Mouse (Mus musculus) hindbrain, embryonic 15.5 days (tissue): Measurements from ENCODE around the gene Ism1. TPM values are rescaled to one million over a fixed set of nuclear protein-coding genes. Genes with fewer than 3 reads are reported as not detected.

Experiments
- ATAC-seq: fragments of 200-750 bp; cut with Nextera tagmentation; 2 replicates; pipeline ENCODE4 v1.8.0; 2017; ENCODE audit warnings: low read depth, moderate number of reproducible peaks, moderate TSS enrichment; ENCODE audit not compliant: low FRiP score
- H3K27ac ChIP-seq: fragments of 300-500 bp; sonication (generic); replicated peaks from 2 replicates; pipeline ENCODE4 v1.5.1; 2015; ENCODE audit warnings: mild to moderate bottlenecking, inconsistent platforms
- H3K27me3 ChIP-seq: fragments of 300-500 bp; sonication (generic); 2 replicates; pipeline ENCODE4 v1.6.1; 2015; ENCODE audit warnings: control low read depth, inconsistent platforms
- H3K36me3 ChIP-seq: fragments of 300-500 bp; sonication (generic); 2 replicates; pipeline ENCODE4 v1.6.1; 2015; ENCODE audit warnings: control low read depth, inconsistent platforms
- H3K4me1 ChIP-seq: fragments of 300-500 bp; sonication (generic); replicated peaks from 2 replicates; pipeline ENCODE4 v1.6.1; 2015; ENCODE audit warnings: control low read depth, inconsistent platforms
- H3K4me2 ChIP-seq: fragments of 300-500 bp; sonication (generic); 2 replicates; pipeline ENCODE4 v1.6.1; 2015; ENCODE audit warnings: moderate library complexity, mild to moderate bottlenecking, inconsistent platforms
- H3K4me3 ChIP-seq: fragments of 300-500 bp; sonication (generic); 2 replicates; pipeline ENCODE4 v1.5.1; 2015; ENCODE audit warnings: mild to moderate bottlenecking, inconsistent platforms
- H3K9ac ChIP-seq: fragments of 300-500 bp; sonication (generic); 2 replicates; pipeline ENCODE4 v1.6.1; 2015; ENCODE audit warnings: inconsistent platforms
- H3K9me3 ChIP-seq: fragments of 300-500 bp; sonication (generic); 2 replicates; pipeline ENCODE4 v1.6.1; 2016; ENCODE audit warnings: control low read depth, inconsistent platforms
- WGBS: fragments of 180-500 bp; shearing (Covaris S2); methylation state at CpG from one replicate; pipeline ENCODE4 v1.1.7; 2015; 5-methylcytosine and 5-hydroxymethylcytosine counted together
- polyA plus RNA-seq: library from polyadenylated mRNA; unstranded; fragments of >200 nt; fragmentation: Nextera tagmentation; extraction: Ambion mirVana; gene quantifications from 2 replicates; pipeline ENCODE4 v1.2.1, GENCODE M21; 2015

The Ism1 gene
- polyA plus RNA-seq, 1 experiment from 2014 or later = 1.2 TPM

DNA sequence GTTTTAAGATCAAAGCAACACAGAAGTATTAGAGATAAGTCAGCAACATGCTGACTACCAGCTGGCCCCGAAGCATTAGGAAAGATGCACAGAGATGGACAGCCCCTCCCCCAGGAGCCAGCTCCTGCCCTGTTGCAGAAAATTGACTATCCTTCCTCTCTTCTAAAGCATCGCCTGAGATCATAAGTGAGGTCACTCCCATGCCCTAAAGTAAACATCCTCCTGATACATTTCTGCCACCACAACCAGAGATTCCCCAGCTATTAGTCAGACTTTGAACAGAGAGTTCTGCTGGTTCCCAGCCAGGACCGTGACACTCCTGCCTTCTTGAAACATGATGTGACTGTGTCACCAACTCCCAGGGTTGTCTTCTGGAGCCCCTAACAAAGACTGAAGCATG lies 45.3 kb downstream of the Ism1 start:
- H3K9me3 ChIP-seq = no peaks in the 10 kb centered on the region
- ATAC-seq = no peak
- no peaks in the 10 kb centered on the region; the same call in 1 of the 2 replicates for H3K4me1 ChIP-seq
- H3K9ac ChIP-seq = no peak overlapping the region
- H3K27ac ChIP-seq = no peak overlapping the region
- no peak overlapping the region for H3K4me2 ChIP-seq
- WGBS = 71% methylated on average over 3 of the region's 3 CpGs
- no peaks in the 10 kb centered on the region for H3K36me3 ChIP-seq
- no peaks in the 10 kb centered on the region for H3K27me3 ChIP-seq
- H3K4me3 ChIP-seq = no peak overlapping the region

DNA sequence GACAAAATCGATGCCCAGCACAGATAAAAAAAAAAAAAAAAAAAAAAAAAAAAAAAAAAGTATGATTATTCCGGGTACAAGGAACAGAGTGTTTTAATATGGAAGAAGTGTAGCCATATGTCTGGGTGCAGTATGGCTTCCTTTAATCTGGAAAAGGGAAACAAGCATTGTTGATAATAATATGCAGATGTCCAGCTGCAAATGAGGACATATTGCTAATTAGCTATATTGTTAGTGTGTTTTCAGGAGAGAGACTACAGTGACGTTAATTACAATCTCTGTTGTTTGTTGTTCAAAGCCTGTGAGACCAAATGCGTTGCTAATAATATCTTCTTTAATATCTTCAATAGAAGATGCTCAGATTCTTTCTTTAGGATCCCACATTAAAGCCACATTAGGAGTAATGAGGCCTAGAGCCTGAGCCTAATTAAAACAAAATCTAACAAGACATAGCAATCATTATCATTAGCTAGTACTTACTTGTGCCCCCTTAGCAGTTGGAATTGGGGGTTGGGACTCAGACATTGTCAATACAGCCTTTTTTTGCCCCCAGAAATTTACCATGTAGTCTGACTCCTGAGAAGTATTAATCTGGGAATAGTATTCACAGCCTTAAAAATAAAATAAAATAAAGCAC lies 46.3 kb downstream of the Ism1 start:
- no peak for ATAC-seq
- Histone ChIP-seq H3K4me3 (no peak overlapping the region), H3K4me2 (no peak overlapping the region), H3K27ac (no peak overlapping the region), H3K9ac (no peak overlapping the region), H3K4me1 (no peaks in the 10 kb centered on the region; the same call in 1 of the 2 replicates), H3K36me3 (no peaks in the 10 kb centered on the region), H3K9me3 (no peaks in the 10 kb centered on the region), H3K27me3 (no peaks in the 10 kb centered on the region)
- WGBS = 68% methylated on average over 4 of the region's 4 CpGs

DNA sequence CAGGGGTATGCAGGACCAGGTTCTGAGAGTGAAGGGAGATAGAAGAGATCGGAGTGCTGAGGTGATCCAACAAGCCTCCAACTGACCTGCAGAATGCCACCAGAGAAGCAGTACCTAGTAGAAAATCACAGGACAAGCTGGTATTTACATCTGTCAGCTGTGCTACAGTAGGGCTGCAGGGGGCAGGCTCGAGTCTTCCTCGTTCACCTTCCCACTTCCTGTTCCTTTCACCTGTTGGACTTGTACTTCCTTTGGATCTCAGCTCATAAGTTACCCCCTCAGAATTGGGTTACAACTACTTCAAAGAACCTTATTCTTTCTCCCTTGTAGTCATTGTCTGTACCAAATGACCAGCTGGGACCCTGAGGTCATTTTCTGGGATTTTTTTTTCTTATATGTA lies 47.4 kb downstream of the Ism1 start:
- no peak for ATAC-seq
- WGBS = 80% methylated on average over 3 of the region's 3 CpGs
- no peaks in the 10 kb centered on the region for H3K27me3 ChIP-seq
- H3K4me2 ChIP-seq = no peak overlapping the region
- H3K9ac ChIP-seq = no peak overlapping the region
- H3K9me3 ChIP-seq = no peaks in the 10 kb centered on the region
- no peaks in the 10 kb centered on the region for H3K36me3 ChIP-seq
- no peak overlapping the region for H3K27ac ChIP-seq
- no peaks in the 10 kb centered on the region; the same call in 1 of the 2 replicates for H3K4me1 ChIP-seq
- H3K4me3 ChIP-seq = no peak overlapping the region

DNA sequence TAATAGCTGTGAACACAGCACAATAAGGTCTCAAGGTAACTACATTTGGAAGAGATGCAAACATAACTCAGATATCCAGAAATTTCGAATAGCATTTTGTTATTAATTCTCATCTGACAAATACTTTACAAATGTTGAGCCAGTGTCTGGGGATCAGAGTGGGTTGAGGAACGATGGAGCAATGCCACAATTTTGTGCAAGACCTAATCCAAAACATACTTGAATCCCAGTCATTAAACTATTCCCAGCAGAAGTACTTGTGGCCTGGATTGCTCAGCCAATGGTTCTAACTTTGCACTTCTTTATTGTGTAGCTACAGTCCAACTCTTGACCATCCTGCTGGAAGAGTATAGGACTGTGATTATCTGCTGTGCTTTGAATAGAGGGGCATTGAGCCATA lies 50.1 kb downstream of the Ism1 start:
- no peak for ATAC-seq
- H3K9ac ChIP-seq = no peak overlapping the region
- no peaks in the 10 kb centered on the region; the same call in 1 of the 2 replicates for H3K4me1 ChIP-seq
- H3K27me3 ChIP-seq = no peaks in the 10 kb centered on the region
- H3K4me3 ChIP-seq = no peak overlapping the region
- H3K27ac ChIP-seq = no peak overlapping the region
- no peaks in the 10 kb centered on the region for H3K9me3 ChIP-seq
- H3K36me3 ChIP-seq = no peaks in the 10 kb centered on the region
- 96% methylated on average over 2 of the region's 2 CpGs for WGBS
- no peak overlapping the region for H3K4me2 ChIP-seq

DNA sequence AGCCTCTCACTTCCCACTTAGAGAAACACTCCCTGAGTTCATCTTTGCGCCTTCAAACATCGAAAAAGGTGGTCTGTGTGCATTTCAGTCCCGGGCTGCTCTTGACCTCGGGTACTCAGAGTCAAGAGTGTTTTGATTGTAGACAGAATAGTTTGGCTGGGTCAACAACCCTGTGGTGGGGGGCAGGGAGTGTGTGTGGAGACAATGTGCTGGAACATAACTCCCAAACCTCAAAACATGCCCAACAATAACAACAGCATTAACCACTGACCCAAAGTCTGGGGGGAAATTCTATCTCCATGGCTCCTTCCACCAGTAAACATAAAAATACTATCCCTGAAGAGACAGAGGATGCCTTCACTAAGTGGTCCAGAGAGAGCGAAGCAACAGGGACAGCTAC lies 51.4 kb downstream of the Ism1 start:
- ATAC-seq = no peak
- Histone ChIP-seq H3K4me2 (no peak overlapping the region), H3K4me1 (no peaks in the 10 kb centered on the region), H3K9me3 (no peaks in the 10 kb centered on the region), H3K9ac (no peak overlapping the region), H3K27me3 (no peaks in the 10 kb centered on the region), H3K36me3 (no peaks in the 10 kb centered on the region), H3K4me3 (no peak overlapping the region), H3K27ac (no peak overlapping the region)
- 85% methylated on average over 5 of the region's 5 CpGs for WGBS

DNA sequence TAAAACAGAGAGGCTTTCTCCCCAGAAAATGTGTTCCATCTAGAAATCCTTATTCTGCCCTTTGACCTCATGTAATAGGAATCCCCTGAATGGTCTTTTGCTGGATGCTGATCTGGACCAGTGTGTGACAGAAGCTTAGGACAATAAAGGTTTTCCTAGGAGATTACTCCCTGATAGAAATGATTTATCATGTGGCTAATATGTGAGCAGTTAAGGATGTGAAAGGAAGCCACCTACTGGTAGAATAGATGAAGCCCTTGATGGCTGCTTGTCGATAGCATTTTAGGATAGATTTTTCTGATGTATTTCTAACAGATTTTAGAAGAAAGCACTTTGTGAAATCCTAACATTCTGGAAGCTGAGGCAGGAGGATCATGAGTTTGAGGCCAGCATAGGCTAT lies 64.4 kb downstream of the Ism1 start:
- ATAC-seq = no peak
- Histone ChIP-seq H3K4me1 (no peaks in the 10 kb centered on the region), H3K4me3 (no peak overlapping the region), H3K9me3 (no peaks in the 10 kb centered on the region), H3K36me3 (no peaks in the 10 kb centered on the region), H3K4me2 (no peak overlapping the region), H3K9ac (no peak overlapping the region), H3K27ac (no peak overlapping the region), H3K27me3 (no peaks in the 10 kb centered on the region)
- whole genome bisulfite sequencing = 80% methylated on average over 1 of the region's 1 CpGs

DNA sequence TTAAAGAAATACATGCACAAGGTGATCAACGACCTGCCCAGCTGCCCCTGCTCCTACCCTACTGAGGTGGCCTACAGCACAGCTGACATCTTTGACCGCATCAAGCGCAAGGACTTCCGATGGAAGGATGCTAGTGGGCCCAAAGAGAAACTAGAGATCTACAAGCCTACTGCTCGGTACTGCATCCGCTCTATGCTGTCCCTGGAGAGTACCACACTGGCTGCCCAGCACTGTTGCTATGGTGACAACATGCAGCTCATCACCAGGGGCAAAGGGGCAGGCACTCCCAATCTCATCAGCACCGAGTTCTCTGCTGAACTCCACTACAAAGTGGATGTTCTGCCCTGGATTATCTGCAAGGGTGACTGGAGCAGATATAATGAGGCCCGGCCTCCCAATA lies 79.0 kb downstream of the Ism1 start:
- Histone ChIP-seq H3K4me1 (no peaks in the 10 kb centered on the region; the same call in 1 of the 2 replicates), H3K9ac (no peak overlapping the region), H3K27ac (no peak overlapping the region), H3K27me3 (no peaks in the 10 kb centered on the region), H3K9me3 (no peaks in the 10 kb centered on the region), H3K36me3 (no peaks in the 10 kb centered on the region), H3K4me3 (no peak overlapping the region), H3K4me2 (no peak overlapping the region)
- 59% methylated on average over 8 of the region's 8 CpGs for WGBS
- ATAC-seq = no peak; the same call in 1 of the 2 replicates

DNA sequence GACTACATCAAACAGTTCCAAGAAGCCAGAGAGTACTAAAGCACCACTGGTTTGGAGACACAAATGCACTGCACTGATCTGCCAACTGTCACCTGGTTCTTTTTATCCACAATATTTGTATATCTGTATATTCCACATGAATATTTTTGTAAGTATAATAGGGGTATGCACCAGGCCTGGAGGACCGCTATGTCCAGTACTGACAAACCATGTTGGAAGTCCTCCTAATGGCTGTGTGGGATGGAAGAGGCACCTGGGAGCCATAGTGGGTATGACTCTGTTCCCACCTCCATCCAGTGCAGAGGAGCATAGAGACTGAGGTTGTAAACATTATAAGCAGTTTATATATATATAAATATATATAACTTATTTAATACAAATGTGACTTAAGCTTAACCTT lies 79.5 kb downstream of the Ism1 start:
- H3K36me3 ChIP-seq = no peaks in the 10 kb centered on the region
- H3K4me2 ChIP-seq = no peak overlapping the region
- no peak overlapping the region for H3K9ac ChIP-seq
- H3K4me3 ChIP-seq = no peak overlapping the region
- no peak for ATAC-seq
- 94% methylated on average over 1 of the region's 1 CpGs for WGBS
- H3K4me1 ChIP-seq = no peaks in the 10 kb centered on the region; the same call in 1 of the 2 replicates
- H3K9me3 ChIP-seq = no peaks in the 10 kb centered on the region
- H3K27ac ChIP-seq = no peak overlapping the region
- no peaks in the 10 kb centered on the region for H3K27me3 ChIP-seq

DNA sequence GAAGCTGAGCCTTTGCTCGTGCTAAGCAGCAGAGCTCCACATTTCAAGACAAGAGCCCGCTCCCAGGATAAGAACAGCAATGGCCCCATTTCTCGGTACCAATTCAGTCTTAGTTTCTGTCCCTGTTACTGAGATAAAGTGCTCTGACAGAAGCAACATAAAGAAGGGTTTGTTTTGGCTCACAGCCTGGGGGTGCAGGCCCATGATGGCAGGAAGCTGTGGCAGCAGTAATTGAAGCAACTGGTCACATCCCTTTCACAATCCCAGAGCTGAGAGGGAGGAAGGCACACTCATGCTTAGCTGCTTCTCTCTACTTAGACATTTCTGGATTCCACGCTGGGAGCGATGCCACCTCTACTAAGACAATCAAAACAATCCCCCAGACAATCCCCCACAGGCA lies 86.4 kb downstream of the Ism1 start:
- Histone ChIP-seq H3K27me3 (no peaks in the 10 kb centered on the region), H3K9me3 (no peaks in the 10 kb centered on the region), H3K4me2 (no peak overlapping the region), H3K4me3 (no peak overlapping the region), H3K27ac (no peak overlapping the region), H3K4me1 (no peaks in the 10 kb centered on the region), H3K36me3 (no peaks in the 10 kb centered on the region), H3K9ac (no peak overlapping the region)
- ATAC-seq = no peak
- 67% methylated on average over 5 of the region's 5 CpGs for WGBS

DNA sequence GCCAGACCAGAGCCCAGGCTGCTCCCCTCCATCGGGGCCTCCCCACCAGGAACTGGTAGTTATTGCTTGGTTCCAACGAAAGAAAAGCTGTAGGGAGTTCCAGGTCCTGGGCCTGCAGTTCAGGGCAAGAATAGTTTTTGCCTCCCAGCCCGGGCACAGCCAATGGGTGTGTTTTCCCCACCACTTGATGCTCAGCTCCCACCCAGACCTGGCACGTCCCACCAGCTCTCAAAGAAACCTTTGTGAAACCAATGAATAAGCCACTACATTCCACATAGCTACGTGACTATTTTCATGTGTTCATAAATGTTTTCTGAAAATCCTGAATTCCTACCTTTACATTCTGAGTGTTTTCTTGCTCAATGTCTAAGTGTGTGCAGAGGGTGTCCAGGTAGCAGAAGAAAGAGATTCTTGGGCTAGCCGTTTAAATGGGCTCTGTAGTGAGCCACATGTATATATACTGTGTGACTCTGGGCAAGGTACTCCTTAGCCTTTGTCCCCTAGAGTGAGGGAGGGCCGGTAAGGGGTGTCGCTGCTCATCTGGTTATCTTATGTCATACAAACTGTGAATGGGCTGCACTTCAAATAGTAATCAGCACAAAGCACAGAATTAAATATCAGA lies 97.1 kb downstream of the Ism1 start:
- Histone ChIP-seq H3K27ac (no peak overlapping the region), H3K9ac (no peak overlapping the region), H3K4me3 (no peak overlapping the region), H3K9me3 (no peaks in the 10 kb centered on the region), H3K27me3 (no peaks in the 10 kb centered on the region), H3K4me2 (no peak overlapping the region), H3K4me1 (no peaks in the 10 kb centered on the region), H3K36me3 (no peaks in the 10 kb centered on the region)
- 81% methylated on average over 8 of the region's 8 CpGs for WGBS
- no peak for ATAC-seq

DNA sequence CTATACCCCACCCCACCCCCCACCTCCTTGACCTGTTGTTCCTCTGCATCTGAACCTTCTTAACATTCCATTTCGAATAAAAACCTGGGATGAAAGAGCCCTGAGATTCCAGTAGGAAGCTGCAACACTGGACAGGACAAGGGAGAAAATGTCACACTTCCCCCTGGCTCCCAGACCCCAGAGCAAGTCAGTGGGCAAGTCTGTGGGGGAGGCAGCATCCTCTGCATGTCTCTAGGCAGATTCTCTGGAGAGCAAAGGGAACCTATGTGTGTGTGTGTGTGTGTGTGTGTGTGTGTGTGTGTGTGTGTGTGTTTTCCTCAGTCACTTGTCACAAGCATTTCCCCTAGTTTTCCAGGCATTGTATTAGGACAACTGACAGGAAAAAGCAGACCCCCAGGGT lies 98.7 kb downstream of the Ism1 start:
- H3K27ac ChIP-seq = no peak overlapping the region
- H3K27me3 ChIP-seq = no peaks in the 10 kb centered on the region
- no peak for ATAC-seq
- no peak overlapping the region for H3K4me3 ChIP-seq
- H3K9me3 ChIP-seq = no peaks in the 10 kb centered on the region
- no peaks in the 10 kb centered on the region for H3K4me1 ChIP-seq
- H3K4me2 ChIP-seq = no peak overlapping the region
- WGBS = 62% methylated on average over 1 of the region's 1 CpGs
- no peak overlapping the region for H3K9ac ChIP-seq
- no peaks in the 10 kb centered on the region for H3K36me3 ChIP-seq

DNA sequence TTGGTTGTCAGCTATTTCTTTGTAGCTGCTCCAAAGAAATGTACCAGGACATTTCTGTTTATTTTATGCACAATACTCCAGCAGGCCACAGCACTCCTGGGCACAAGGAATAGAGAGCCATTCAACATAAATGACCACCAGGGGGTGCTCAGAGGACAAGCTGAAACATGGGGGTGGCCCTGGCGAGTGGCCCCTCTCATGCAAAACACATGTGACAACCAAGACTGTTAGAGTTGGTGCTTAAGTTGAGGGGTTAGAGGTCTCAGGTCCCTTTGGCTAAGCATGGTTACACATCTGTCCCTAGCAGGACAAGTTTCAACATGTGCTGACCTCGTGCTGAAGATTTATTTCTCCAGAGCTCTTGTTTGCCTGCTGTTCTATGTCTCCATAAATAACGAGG lies 100.3 kb downstream of the Ism1 start:
- Histone ChIP-seq H3K27me3 (no peaks in the 10 kb centered on the region), H3K4me2 (no peak overlapping the region), H3K4me3 (no peak overlapping the region), H3K9ac (no peak overlapping the region), H3K4me1 (no peaks in the 10 kb centered on the region), H3K36me3 (no peaks in the 10 kb centered on the region), H3K9me3 (no peaks in the 10 kb centered on the region), H3K27ac (no peak overlapping the region)
- ATAC-seq = no peak
- 67% methylated on average over 3 of the region's 3 CpGs for WGBS
